Mouse (Mus musculus): ENCODE data around the gene Clk4. TPM values are rescaled to one million over a fixed set of nuclear protein-coding genes. Genes with fewer than 3 reads are reported as not detected.

The Clk4 gene
- polyA plus RNA-seq, 1 experiment from 2014 or later: 131 TPM

DNA sequence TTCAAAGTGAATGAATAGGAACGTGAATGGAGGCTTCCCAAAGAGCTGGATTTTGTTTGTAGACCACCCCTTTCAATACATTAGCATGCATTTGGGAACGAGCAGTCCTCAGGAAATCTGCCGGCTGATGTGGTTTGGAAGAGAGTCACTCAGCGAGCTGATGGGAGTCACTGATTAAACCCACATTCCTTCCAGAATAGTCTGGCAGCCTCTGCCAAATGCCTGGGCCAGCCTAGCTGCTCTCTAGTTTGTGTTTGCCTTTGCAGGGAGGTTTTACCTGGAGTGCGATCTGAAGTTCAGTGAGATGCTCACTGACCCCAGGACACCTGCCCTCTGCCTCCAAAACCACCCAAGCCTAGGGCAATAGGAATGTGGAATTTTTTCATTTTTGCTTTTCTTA lies 46.8 kb downstream of the Clk4 start:
- DNase-seq (ENCODE audit: low spot score): no peak

GRCm38 (mm10) chr11:51311846-51312245 lies 50.3 kb downstream of the Clk4 start:
- DNase-seq (ENCODE audit: low spot score): no peak

GRCm38 (mm10) chr11:51315991-51316810 lies 54.7 kb downstream of the Clk4 start:
- DNase-seq (ENCODE audit: low spot score): no peak

GRCm38 (mm10) chr11:51320609-51321008 lies 59.1 kb downstream of the Clk4 start:
- no peak for DNase-seq (ENCODE audit: low spot score)

DNA sequence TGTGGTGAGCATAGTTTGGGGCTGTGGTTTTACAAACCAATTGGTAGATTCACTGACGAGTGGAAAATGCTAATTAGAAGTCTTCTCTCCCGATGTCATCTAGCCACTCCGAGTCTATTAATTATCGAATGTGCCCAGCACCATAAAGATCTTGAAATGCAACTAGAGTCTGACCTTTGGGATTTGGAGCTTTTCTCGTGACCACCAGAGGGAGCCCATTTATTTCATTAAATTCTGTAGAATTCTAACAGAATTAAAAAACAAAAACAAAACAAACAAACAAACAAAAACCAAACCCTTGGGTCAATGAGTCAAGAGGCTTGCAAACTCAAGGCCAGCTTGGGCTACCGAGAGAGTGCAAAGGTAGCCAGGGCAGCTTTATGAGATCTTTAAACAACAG lies 65.4 kb downstream of the Clk4 start:
- no peak for DNase-seq (ENCODE audit: low spot score)

- DNase-seq (ENCODE audit: low spot score): no peak
These were observed 66.9 kb downstream of the Clk4 start for GRCm38 (mm10) chr11:51328387-51328942.

GRCm38 (mm10) chr11:51329837-51330714 lies 68.5 kb downstream of the Clk4 start:
- no peak for DNase-seq (ENCODE audit: low spot score)

Other genes with a start within 250 kb of the Clk4 start
- gene Olfr54, start 247.5 kb upstream of the Clk4 start, polyA plus RNA-seq (2015; fragmentation: Nextera tagmentation; extraction: Ambion mirVana): 0.03 TPM in 1 of 2 replicates, not detected in the other
- not detected in 2 replicates for gene Olfr1375, start 213.6 kb upstream of the Clk4 start, polyA plus RNA-seq (2015; fragmentation: Nextera tagmentation; extraction: Ambion mirVana)
- 0.74 and 0.75 TPM in 2 replicates for gene Zfp354a, start 202.5 kb upstream of the Clk4 start, polyA plus RNA-seq (2015; fragmentation: Nextera tagmentation; extraction: Ambion mirVana)
- not detected in 2 replicates for gene Gm12569, start 41.3 kb upstream of the Clk4 start, polyA plus RNA-seq (2015; fragmentation: Nextera tagmentation; extraction: Ambion mirVana)
- 0.25 and 0.46 TPM in 2 replicates for gene BC049762, start 1.3 kb downstream of the Clk4 start, polyA plus RNA-seq (2015; fragmentation: Nextera tagmentation; extraction: Ambion mirVana)
- 0.27 and 0.36 TPM in 2 replicates for gene Col23a1, start 28.2 kb downstream of the Clk4 start, polyA plus RNA-seq (2015; fragmentation: Nextera tagmentation; extraction: Ambion mirVana)

Measured in thymus, postnatal 0 days (tissue).